Mouse (Mus musculus) kidney, adult 2 months (tissue): Measurements from ENCODE around the gene Plppr5.

Source experiments
- CTCF ChIP-seq: fragments of 200-500 bp; conservative IDR thresholded peaks from 2 replicates; pipeline ENCODE4 v1.5.1; 2011; ENCODE audit warnings: low read depth, mild to moderate bottlenecking, control low read depth, low read length, moderate library complexity, mixed read lengths; ENCODE audit not compliant: insufficient read depth, insufficient read length
- POLR2A ChIP-seq: fragments of 200-500 bp; IDR thresholded peaks from one replicate; pipeline ENCODE4 v1.6.1; 2011; ENCODE audit warnings: low read depth, low read length, control low read depth

GRCm38 (mm10) chr3:117694736-117695135 is 120.1 kb downstream of the Plppr5 start:
- TF ChIP-seq POLR2A (no peak), CTCF (no peak)
